Mouse (Mus musculus) forebrain, embryonic 11.5 days (tissue): ENCODE data around the gene Arhgef18. TPM values are rescaled to one million over a fixed set of nuclear protein-coding genes. Genes with fewer than 3 reads are reported as not detected.

Experiments used
- ATAC-seq: fragments of 200-750 bp; cut with Nextera tagmentation; replicated peaks from 2 replicates; pipeline ENCODE4 v1.8.0; 2017; ENCODE audit warnings: moderate TSS enrichment; ENCODE audit not compliant: low FRiP score
- DNase-seq: peaks from one replicate; pipeline ENCODE4 v3.0.0-alpha.2; 2017; ENCODE audit warnings: low spot score
- H3K27ac ChIP-seq: fragments of 300-500 bp; sonication (generic); 2 replicates; pipeline ENCODE4 v1.5.1; 2014; ENCODE audit warnings: low read depth, low read length
- H3K27me3 ChIP-seq: fragments of 300-500 bp; sonication (generic); 2 replicates; pipeline ENCODE4 v1.6.1; 2014; ENCODE audit warnings: mild to moderate bottlenecking, low read length, mixed read lengths; ENCODE audit not compliant: control insufficient read depth, insufficient read depth
- H3K36me3 ChIP-seq: fragments of 300-500 bp; sonication (generic); 2 replicates; pipeline ENCODE4 v1.6.1; 2014; ENCODE audit warnings: mild to moderate bottlenecking, low read length, moderate library complexity, mixed read lengths; ENCODE audit not compliant: control insufficient read depth, insufficient read depth
- H3K4me1 ChIP-seq: fragments of 300-500 bp; sonication (generic); replicated peaks from 2 replicates; pipeline ENCODE4 v1.6.1; 2014; ENCODE audit warnings: low read length, mixed read lengths; ENCODE audit not compliant: control insufficient read depth, insufficient read depth
- H3K4me2 ChIP-seq: fragments of 300-500 bp; sonication (generic); 2 replicates; pipeline ENCODE4 v1.6.1; 2014; ENCODE audit warnings: low read depth, mild to moderate bottlenecking, low read length, moderate library complexity, mixed read lengths; ENCODE audit not compliant: severe bottlenecking
- H3K4me3 ChIP-seq: fragments of 300-500 bp; sonication (generic); 2 replicates; pipeline ENCODE4 v1.5.1; 2014; ENCODE audit warnings: low read depth, low read length
- H3K9ac ChIP-seq: fragments of 300-500 bp; sonication (generic); 2 replicates; pipeline ENCODE4 v1.6.1; 2014; ENCODE audit warnings: low read length
- H3K9me3 ChIP-seq: fragments of 300-500 bp; sonication (generic); 2 replicates; pipeline ENCODE4 v1.6.1; 2016; ENCODE audit warnings: low read length, mixed read lengths; ENCODE audit not compliant: control insufficient read depth
- WGBS: fragments of 180-500 bp; shearing (Covaris S2); extraction: QIAGEN DNeasy Blood & Tissue Kit; methylation state at CpG from one replicate; pipeline ENCODE4 v1.1.7; 2014; 5-methylcytosine and 5-hydroxymethylcytosine counted together
- polyA plus RNA-seq: library from polyadenylated mRNA; unstranded; fragments of >200 nt; fragmentation: Nextera tagmentation; extraction: Ambion mirVana; gene quantifications from 2 replicates; pipeline ENCODE4 v1.2.1, GENCODE M21; 2014

Arhgef18 gene
- polyA plus RNA-seq, 1 experiment from 2014 or later, result 12.3 TPM

DNA sequence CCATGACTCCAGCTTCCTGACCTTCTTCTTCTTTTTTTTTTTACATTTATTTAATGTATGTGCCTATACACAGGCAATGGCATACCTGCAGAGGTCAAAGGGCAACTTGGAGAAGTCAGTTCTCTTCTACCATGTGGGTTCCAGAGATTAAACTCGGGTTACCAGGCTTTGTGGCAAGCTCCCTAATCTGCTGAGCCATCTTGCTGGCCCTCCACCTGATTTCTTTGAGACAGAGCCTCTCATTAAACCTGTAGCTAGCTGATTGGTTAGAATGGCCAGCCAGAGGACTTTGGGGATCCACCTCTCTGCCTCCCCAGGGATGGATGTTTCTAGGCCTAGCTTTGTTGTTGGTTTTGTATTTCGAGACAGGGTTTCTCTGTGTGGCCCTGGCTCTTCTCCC is 18.3 kb downstream of the Arhgef18 start:
- no peaks in the 10 kb centered on the region for H3K36me3 ChIP-seq
- no peaks in the 10 kb centered on the region for H3K27me3 ChIP-seq
- H3K4me1 ChIP-seq, result peaks cover 4% of the 10 kb centered on the region; the same call in 1 of the 2 replicates
- ATAC-seq, result no peak
- 79% methylated on average over 2 of the region's 2 CpGs for WGBS
- no peak overlapping the region for H3K4me3 ChIP-seq
- no peaks in the 10 kb centered on the region for H3K9me3 ChIP-seq
- H3K27ac ChIP-seq, result no peak overlapping the region
- DNase-seq, result no peak
- no peak overlapping the region for H3K9ac ChIP-seq
- no peak overlapping the region for H3K4me2 ChIP-seq

GRCm38 (mm10) chr8:3411901-3412301 is 19.1 kb downstream of the Arhgef18 start:
- ATAC-seq (no peak), DNase-seq (no peak)
- no peaks in the 10 kb centered on the region for H3K9me3 ChIP-seq
- no peak overlapping the region for H3K27ac ChIP-seq
- H3K36me3 ChIP-seq, result no peaks in the 10 kb centered on the region
- no peak overlapping the region for H3K4me3 ChIP-seq
- no peak overlapping the region for H3K4me2 ChIP-seq
- H3K4me1 ChIP-seq, result peaks cover 8% of the 10 kb centered on the region; the same call in 1 of the 2 replicates
- no peak overlapping the region for H3K9ac ChIP-seq
- no peaks in the 10 kb centered on the region for H3K27me3 ChIP-seq
- 91% methylated on average over 7 of the region's 7 CpGs for WGBS

DNA sequence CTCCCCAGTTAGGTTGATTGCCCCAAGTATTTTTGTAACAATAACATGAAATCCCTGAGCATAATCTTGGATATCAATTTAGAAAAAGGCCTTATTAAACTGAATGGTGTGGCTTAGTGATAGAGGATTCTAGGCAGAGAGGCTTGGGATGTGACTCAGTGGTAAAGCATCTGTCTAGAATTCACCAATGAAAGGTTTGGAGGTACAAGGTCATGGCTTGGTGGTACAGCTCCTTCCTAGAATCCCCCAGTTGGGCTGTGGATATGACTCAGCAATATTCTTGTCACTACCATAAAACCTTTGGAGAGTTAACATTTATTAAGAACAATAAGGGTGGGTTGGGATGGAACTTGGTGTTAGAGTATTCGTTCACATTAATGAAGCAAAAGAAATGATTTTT is 20.0 kb downstream of the Arhgef18 start:
- WGBS, result 87% methylated on average over 1 of the region's 1 CpGs
- no peaks in the 10 kb centered on the region for H3K36me3 ChIP-seq
- ATAC-seq, result no peak
- H3K27ac ChIP-seq, result no peak overlapping the region
- no peaks in the 10 kb centered on the region for H3K9me3 ChIP-seq
- no peak overlapping the region for H3K4me3 ChIP-seq
- no peak overlapping the region for H3K4me2 ChIP-seq
- peaks cover 17% of the 10 kb centered on the region; the same call in 1 of the 2 replicates for H3K4me1 ChIP-seq
- H3K27me3 ChIP-seq, result no peaks in the 10 kb centered on the region
- H3K9ac ChIP-seq, result no peak overlapping the region
- DNase-seq, result no peak

GRCm38 (mm10) chr8:3414639-3415190 is 21.9 kb downstream of the Arhgef18 start:
- H3K27ac ChIP-seq, result no peak overlapping the region
- H3K36me3 ChIP-seq, result no peaks in the 10 kb centered on the region
- no peak for DNase-seq
- no peaks in the 10 kb centered on the region for H3K27me3 ChIP-seq
- no peak overlapping the region for H3K4me3 ChIP-seq
- WGBS, result 49% methylated on average over 6 of the region's 6 CpGs
- no peak overlapping the region for H3K4me2 ChIP-seq
- ATAC-seq, result no peak
- peaks cover 18% of the 10 kb centered on the region; the same call in 1 of the 2 replicates for H3K4me1 ChIP-seq
- H3K9ac ChIP-seq, result no peak overlapping the region
- no peaks in the 10 kb centered on the region for H3K9me3 ChIP-seq

GRCm38 (mm10) chr8:3415259-3415658 is 22.5 kb downstream of the Arhgef18 start:
- H3K4me3 ChIP-seq, result no peak overlapping the region
- 56% methylated on average over 4 of the region's 4 CpGs for WGBS
- no peaks in the 10 kb centered on the region for H3K27me3 ChIP-seq
- no peaks in the 10 kb centered on the region for H3K9me3 ChIP-seq
- no peaks in the 10 kb centered on the region for H3K36me3 ChIP-seq
- ATAC-seq (no peak), DNase-seq (no peak)
- no peak overlapping the region for H3K9ac ChIP-seq
- H3K27ac ChIP-seq, result no peak overlapping the region
- peaks cover 18% of the 10 kb centered on the region; the same call in 1 of the 2 replicates for H3K4me1 ChIP-seq
- H3K4me2 ChIP-seq, result no peak overlapping the region

DNA sequence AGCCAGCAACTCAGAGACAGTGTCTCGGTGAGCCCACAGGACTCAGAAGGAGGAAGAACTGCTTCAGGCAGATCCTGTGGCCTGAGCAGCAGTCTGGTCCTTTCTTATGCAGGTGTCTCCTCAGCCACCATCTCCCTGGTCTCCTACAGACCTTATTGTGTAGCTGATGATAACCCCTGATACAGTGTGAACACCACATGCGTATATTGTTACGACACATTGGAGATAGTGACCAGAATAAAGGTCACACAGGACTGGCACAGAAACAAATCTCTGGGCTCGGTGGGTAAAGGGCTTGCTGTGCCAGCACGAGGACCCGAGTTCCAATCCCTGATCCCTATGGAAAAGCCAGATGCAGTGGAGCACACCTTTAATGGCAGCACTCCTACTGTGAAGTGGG is 22.9 kb downstream of the Arhgef18 start:
- H3K4me2 ChIP-seq, result no peak overlapping the region
- DNase-seq, result no peak
- 96% methylated on average over 6 of the region's 6 CpGs for WGBS
- no peaks in the 10 kb centered on the region for H3K9me3 ChIP-seq
- H3K4me1 ChIP-seq, result peaks cover 18% of the 10 kb centered on the region; the same call in 1 of the 2 replicates
- H3K36me3 ChIP-seq, result no peaks in the 10 kb centered on the region
- H3K27me3 ChIP-seq, result no peaks in the 10 kb centered on the region
- no peak overlapping the region for H3K9ac ChIP-seq
- H3K27ac ChIP-seq, result no peak overlapping the region
- H3K4me3 ChIP-seq, result no peak overlapping the region
- ATAC-seq, result no peak

DNA sequence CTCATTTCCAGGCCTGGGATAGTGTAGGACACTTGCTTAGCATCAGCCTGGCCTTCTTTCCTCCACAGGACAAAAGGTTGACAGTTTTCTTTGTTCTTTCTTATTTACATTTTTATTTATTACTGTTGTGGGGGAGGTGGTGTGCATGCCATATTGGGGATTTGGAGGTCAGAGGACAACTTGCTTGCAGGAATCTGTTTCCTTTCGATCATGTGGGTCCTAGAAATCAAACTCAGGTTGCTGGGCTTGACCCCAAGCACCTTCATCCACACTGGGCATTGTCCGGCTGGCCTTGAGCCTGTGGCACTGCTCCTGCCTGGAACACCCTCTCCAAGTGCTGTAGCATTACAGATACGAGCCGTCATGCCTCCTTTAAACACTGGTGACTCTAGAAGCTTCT is 24.0 kb downstream of the Arhgef18 start:
- H3K4me3 ChIP-seq, result no peak overlapping the region
- H3K9me3 ChIP-seq, result no peaks in the 10 kb centered on the region
- no peaks in the 10 kb centered on the region for H3K36me3 ChIP-seq
- H3K4me2 ChIP-seq, result no peak overlapping the region
- H3K27me3 ChIP-seq, result no peaks in the 10 kb centered on the region
- 22% methylated on average over 4 of the region's 4 CpGs for WGBS
- no peak overlapping the region for H3K27ac ChIP-seq
- no peak for ATAC-seq
- H3K4me1 ChIP-seq, result peaks cover 18% of the 10 kb centered on the region; the same call in 1 of the 2 replicates
- no peak overlapping the region; the same call in 1 of the 2 replicates for H3K9ac ChIP-seq
- no peak for DNase-seq

GRCm38 (mm10) chr8:3417455-3417854 is 24.6 kb downstream of the Arhgef18 start:
- Histone ChIP-seq H3K4me1 (peaks cover 18% of the 10 kb centered on the region; the same call in 1 of the 2 replicates), H3K9ac (no peak overlapping the region; the same call in 1 of the 2 replicates), H3K27me3 (no peaks in the 10 kb centered on the region), H3K4me2 (peak overlapping the region; percentile 32; the same call in 1 of the 2 replicates), H3K36me3 (no peaks in the 10 kb centered on the region), H3K9me3 (no peaks in the 10 kb centered on the region), H3K27ac (no peak overlapping the region), H3K4me3 (no peak overlapping the region)
- WGBS, result 1% methylated on average over 8 of the region's 8 CpGs
- ATAC-seq (peak; percentile 77), DNase-seq (peak; percentile 75)

- no peak overlapping the region for H3K27ac ChIP-seq
- no peaks in the 10 kb centered on the region for H3K27me3 ChIP-seq
- peaks cover 18% of the 10 kb centered on the region; the same call in 1 of the 2 replicates for H3K4me1 ChIP-seq
- ATAC-seq, result no peak
- WGBS, result 81% methylated on average over 1 of the region's 1 CpGs
- no peaks in the 10 kb centered on the region for H3K9me3 ChIP-seq
- H3K9ac ChIP-seq, result no peak overlapping the region
- no peak for DNase-seq
- H3K4me3 ChIP-seq, result no peak overlapping the region
- no peaks in the 10 kb centered on the region for H3K36me3 ChIP-seq
- no peak overlapping the region for H3K4me2 ChIP-seq
Measured at GRCm38 (mm10) chr8:3418101-3418500, 25.3 kb downstream of the Arhgef18 start.
